Mouse (Mus musculus) heart, adult 11 months (tissue): Measurements from ENCODE around the gene Sh3yl1.

Experiments used
- DNase-seq: peaks from one replicate; pipeline ENCODE4 v3.0.0; 2022

The Sh3yl1 gene

DNA sequence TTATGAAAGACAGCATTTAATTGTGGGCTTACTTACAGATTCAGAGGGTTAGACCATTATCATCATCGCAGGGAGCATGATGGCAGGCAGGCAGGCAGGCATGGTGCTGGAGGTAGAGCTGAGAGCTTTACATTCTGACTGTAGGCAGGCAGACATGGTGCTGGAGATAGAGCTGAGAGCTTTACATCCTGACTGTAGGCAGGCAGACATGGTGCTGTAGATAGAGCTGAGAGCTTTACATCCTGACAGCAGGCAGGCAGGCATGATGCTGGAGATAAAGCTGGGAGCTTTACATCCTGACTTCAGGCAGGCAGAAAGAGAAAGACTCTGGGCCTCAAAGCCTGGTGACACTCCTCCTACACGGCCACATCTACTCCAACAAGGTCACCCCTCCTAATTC, 59.2 kb downstream of the Sh3yl1 start:
- DNase-seq: no peak

DNA sequence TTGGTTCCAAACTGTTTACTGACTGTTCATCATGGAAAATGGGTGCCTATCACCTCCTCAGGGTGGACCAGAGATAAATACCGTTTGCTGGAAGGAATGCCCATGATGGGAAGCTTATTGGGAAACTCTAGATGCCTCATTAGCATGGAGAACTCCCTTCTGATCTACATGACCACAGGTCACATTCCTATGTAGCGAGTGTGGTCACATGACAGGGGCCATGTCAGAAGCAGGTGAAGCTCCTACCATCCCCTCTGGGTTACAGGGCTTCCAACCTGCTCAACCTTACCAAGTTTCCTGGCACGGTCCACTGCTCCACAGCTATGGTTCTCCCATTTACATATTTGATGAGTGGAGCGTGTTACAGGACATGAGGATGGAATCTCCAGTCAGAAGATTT, 92.3 kb downstream of the Sh3yl1 start:
- DNase-seq: peak; percentile 58

DNA sequence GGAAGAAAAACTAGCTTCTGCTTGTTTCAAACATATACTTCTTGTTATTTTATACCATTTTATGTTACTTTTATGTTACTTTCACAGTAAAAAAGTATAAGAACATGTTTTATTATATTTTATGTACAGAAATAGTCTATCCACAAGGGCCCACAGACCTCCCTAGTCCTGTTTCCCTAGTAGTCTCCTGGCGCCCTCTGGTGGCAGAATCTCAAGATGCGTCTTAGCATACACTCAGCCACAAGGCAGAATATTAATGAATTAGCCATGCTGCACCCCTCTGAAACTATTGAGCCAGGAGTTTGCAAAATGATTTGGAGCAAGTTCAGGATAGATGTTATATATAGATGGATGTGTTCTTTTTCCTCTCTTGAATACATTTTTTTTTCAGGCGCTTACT, 93.5 kb downstream of the Sh3yl1 start:
- DNase-seq: peak; percentile 84

DNA sequence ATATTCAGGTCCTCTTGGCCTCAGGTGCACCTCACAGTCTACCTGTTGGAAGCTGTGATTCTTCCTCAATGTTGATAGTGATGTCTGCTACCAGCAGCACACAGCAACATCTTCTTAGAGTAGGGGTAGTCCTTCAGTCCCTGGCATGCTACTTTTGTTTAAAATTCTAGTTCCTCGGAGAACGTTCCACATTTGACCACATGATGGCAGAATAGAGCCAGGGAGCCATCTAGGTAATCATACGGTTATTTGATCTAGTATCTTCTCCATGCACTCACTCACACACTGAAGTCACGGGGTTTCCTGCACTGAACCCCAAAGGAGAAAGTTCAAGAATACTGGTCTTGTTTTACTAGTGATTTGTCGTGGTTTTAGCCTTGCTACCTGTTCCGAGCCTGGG, 96.7 kb downstream of the Sh3yl1 start:
- peak; percentile 63 for DNase-seq
